Mouse (Mus musculus) adipocyte (in vitro differentiated cells): ENCODE data around the gene Tlx1.

ENCODE experiments used
- DNase-seq: peaks from one replicate; pipeline ENCODE4 v3.0.0-alpha.2; 2016; ENCODE audit warnings: low spot score

Tlx1 gene

GRCm38 (mm10) chr19:45158896-45159295 lies 8.4 kb downstream of the Tlx1 start:
- DNase-seq, result no peak

- no peak for DNase-seq
These were observed 9.0 kb downstream of the Tlx1 start for GRCm38 (mm10) chr19:45159491-45159890.

GRCm38 (mm10) chr19:45159991-45160390 lies 9.5 kb downstream of the Tlx1 start:
- DNase-seq, result no peak

- no peak for DNase-seq
These were observed 10.0 kb downstream of the Tlx1 start for GRCm38 (mm10) chr19:45160523-45160922.

- peak; percentile 85 for DNase-seq
These were observed 10.6 kb downstream of the Tlx1 start for GRCm38 (mm10) chr19:45161093-45161492.

GRCm38 (mm10) chr19:45162181-45162580 lies 11.7 kb downstream of the Tlx1 start:
- no peak for DNase-seq

- DNase-seq, result no peak
These were observed 12.4 kb downstream of the Tlx1 start for GRCm38 (mm10) chr19:45162871-45163270.

GRCm38 (mm10) chr19:45170451-45170850 lies 20.0 kb downstream of the Tlx1 start:
- DNase-seq, result no peak

- DNase-seq, result no peak
These were observed 24.3 kb downstream of the Tlx1 start for GRCm38 (mm10) chr19:45174803-45175202.

GRCm38 (mm10) chr19:45176269-45176668 lies 25.8 kb downstream of the Tlx1 start:
- no peak for DNase-seq

GRCm38 (mm10) chr19:45177004-45177737 lies 26.7 kb downstream of the Tlx1 start:
- peak; percentile 48 for DNase-seq

- DNase-seq, result no peak
These were observed 29.0 kb downstream of the Tlx1 start for GRCm38 (mm10) chr19:45179451-45179850.

GRCm38 (mm10) chr19:45180447-45180846 lies 30.0 kb downstream of the Tlx1 start:
- DNase-seq, result no peak

- no peak for DNase-seq
These were observed 44.2 kb downstream of the Tlx1 start for GRCm38 (mm10) chr19:45194651-45195050.

- DNase-seq, result no peak
These were observed 46.5 kb downstream of the Tlx1 start for GRCm38 (mm10) chr19:45196967-45197366.

GRCm38 (mm10) chr19:45205311-45206105 lies 55.0 kb downstream of the Tlx1 start:
- no peak for DNase-seq
